Mouse (Mus musculus) G1E (cell line): ENCODE results near the gene Prnd.

Experiments used
- CTCF ChIP-seq: IDR thresholded peaks from 2 replicates; pipeline ENCODE4 v1.5.1; 2012; ENCODE audit warnings: low read depth, low read length, inconsistent platforms, mixed read lengths
- POLR2AphosphoS5 ChIP-seq: IDR thresholded peaks from 2 replicates; pipeline ENCODE4 v1.6.1; 2012; ENCODE audit warnings: low read depth, low read length, inconsistent platforms; ENCODE audit not compliant: insufficient replicate concordance

DNA sequence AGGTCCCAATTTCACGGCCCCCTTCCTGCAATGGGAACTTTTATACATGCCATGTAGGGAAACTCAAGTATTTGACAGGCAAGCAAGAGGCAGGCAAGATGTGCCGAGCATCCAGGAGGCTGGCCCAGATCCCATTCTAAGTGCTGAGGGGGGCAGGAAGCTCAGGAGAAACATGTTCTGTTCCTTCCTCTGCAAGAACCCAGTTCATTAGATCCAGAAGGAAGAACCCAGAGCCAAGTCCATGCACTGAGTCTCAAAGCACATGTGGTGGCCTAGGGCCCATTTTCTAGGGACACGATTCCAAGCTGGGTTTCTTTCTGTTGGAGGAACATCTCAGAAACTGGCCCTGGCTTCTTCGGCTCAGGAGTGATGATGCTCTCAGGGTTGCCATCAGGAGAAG, 54.8 kb downstream of the Prnd start:
- TF ChIP-seq CTCF (no peak), POLR2AphosphoS5 (no peak)
